Comparison of ENCODE assay signal across 8 mouse cellular contexts in the genomic region with DNA sequence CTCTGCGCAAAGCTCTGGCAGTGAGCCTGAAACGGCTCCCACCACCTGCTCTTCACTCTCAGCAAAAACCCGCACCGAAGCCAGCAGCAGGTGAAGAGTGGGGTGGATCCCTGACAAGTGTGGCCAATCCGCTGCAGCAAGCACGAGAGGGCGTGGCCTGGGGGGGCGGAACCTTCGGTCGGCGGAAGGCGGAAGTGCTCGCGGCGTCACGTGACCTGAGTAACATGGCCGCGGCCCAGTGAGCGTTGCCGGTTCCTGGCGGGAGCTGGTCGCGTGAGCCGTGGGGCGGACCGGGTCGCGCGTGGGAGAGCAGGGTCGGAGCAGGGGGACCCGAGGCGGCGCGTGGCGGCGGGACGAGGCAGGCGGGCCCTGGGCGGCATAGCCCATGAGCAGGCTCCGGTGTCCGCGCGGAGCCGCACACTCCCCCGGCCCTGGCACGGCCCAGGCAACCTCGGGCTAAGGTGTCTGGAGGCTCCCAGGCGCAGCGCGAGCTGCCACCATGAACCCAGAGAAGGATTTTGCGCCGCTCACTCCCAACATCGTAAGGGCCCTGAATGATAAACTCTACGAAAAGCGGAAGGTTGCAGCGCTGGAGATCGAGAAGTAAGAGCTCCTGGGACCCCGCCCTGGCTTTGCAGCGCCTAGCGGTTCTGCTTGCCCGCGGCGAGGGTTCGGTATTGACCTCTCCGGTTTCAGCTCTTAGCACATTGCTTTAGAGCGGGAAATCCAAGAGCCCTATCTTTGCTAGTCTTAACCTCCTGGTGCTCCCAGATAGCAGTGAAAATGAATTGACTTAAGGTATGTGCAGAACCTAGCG. TPM values are rescaled to one million over a fixed set of nuclear protein-coding genes. Genes with fewer than 3 reads are reported as not detected.
DNase-seq lines count a peak whose midpoint lies in the region; ATAC-seq and TF ChIP-seq lines count a peak whose summit lies in the region.

TSS of gene Vac14 (plus strand) at position 195 of the 817 bp plus-strand sequence.

- no peak for TF ChIP-seq CTCF in heart, adult 2 months (IDR thresholded peaks at IDR 0.05)

- peak within 1 kb of the TSS; percentile 91 for H3K4me3 ChIP-seq in embryonic facial prominence, embryonic 14.5 days (ENCODE audit: low read depth, low read length)
- peak within 1 kb of the TSS; percentile 90 for H3K4me3 ChIP-seq in heart, adult 2 months
- peak within 1 kb of the TSS; percentile 96 for H3K4me3 ChIP-seq in limb, embryonic 13.5 days
- peak within 1 kb of the TSS; percentile 92 for H3K4me3 ChIP-seq in midbrain, embryonic 16.5 days (ENCODE audit: low read depth, low read length)

- intact Hi-C loops in heart, adult 2 months (cut with DNase I) = loop anchor here (5.0 kb wide), 1 partner anchor 401 kb away; the partner anchor contains the start of gene Cmtr2

- peak within 1 kb of the TSS; percentile 74 for H3K9ac ChIP-seq in embryonic facial prominence, embryonic 14.5 days (ENCODE audit: low read depth, low read length)
- H3K9ac ChIP-seq in heart, adult 2 months (ENCODE audit: low read depth, low read length) = peak within 1 kb of the TSS; percentile 96
- peak within 1 kb of the TSS; percentile 81 for H3K9ac ChIP-seq in limb, embryonic 13.5 days
- peak within 1 kb of the TSS; percentile 78 for H3K9ac ChIP-seq in midbrain, embryonic 16.5 days (ENCODE audit: low read depth, low read length)

- H3K4me1 ChIP-seq in embryonic facial prominence, embryonic 14.5 days (ENCODE audit: control insufficient read depth, insufficient read depth, low read length) = peaks cover 11% of the 10 kb centered on the region
- peaks cover 3% of the 10 kb centered on the region; the same call in 1 of the 2 replicates for H3K4me1 ChIP-seq in heart, adult 2 months (ENCODE audit: control insufficient read depth, insufficient read depth, low read length)
- H3K4me1 ChIP-seq in limb, embryonic 13.5 days = peaks cover 24% of the 10 kb centered on the region
- H3K4me1 ChIP-seq in midbrain, embryonic 16.5 days (ENCODE audit: control insufficient read depth, insufficient read depth, low read length) = peaks cover 26% of the 10 kb centered on the region

- H3K9me3 ChIP-seq in embryonic facial prominence, embryonic 14.5 days (ENCODE audit: control insufficient read depth, low read length) = no peaks in the 10 kb centered on the region
- no peaks in the 10 kb centered on the region for H3K9me3 ChIP-seq in limb, embryonic 13.5 days
- no peaks in the 10 kb centered on the region for H3K9me3 ChIP-seq in midbrain, embryonic 16.5 days (replicated peaks; ENCODE audit: control insufficient read depth, low read length, poor library complexity, severe bottlenecking)

- H3K36me3 ChIP-seq in embryonic facial prominence, embryonic 14.5 days (ENCODE audit: control insufficient read depth, insufficient read depth, low read length) = no peaks in the 10 kb centered on the region
- no peaks in the 10 kb centered on the region for H3K36me3 ChIP-seq in heart, adult 2 months (ENCODE audit: control insufficient read depth, insufficient read depth, low read length)
- H3K36me3 ChIP-seq in limb, embryonic 13.5 days = no peaks in the 10 kb centered on the region
- no peaks in the 10 kb centered on the region for H3K36me3 ChIP-seq in midbrain, embryonic 16.5 days (ENCODE audit: control insufficient read depth, insufficient read depth, low read length)

- 0 out of 2 replicates have a peak, but pooled peaks have one; percentile 41 for TF ChIP-seq EP300 in heart, adult 2 months (IDR thresholded peaks at IDR 0.05; ENCODE audit: insufficient read depth, low read depth, low read length)

- peaks cover 3% of the 10 kb centered on the region for H3K79me2 ChIP-seq in heart, adult 2 months (replicated peaks; ENCODE audit: control insufficient read depth, insufficient read depth, low read length)

- peak within 1 kb of the TSS; percentile 75 for H3K4me2 ChIP-seq in embryonic facial prominence, embryonic 14.5 days (ENCODE audit: low read depth, low read length)
- peak within 1 kb of the TSS; percentile 94 for H3K4me2 ChIP-seq in limb, embryonic 13.5 days (replicated peaks)
- peak within 1 kb of the TSS; percentile 94 for H3K4me2 ChIP-seq in midbrain, embryonic 16.5 days (ENCODE audit: low read length)

- WGBS in embryonic facial prominence, embryonic 14.5 days = 0% methylated on average over 26 of the region's 67 CpGs
- under 1% methylated on average over 67 of the region's 67 CpGs for WGBS in heart, adult 2 months
- WGBS in limb, embryonic 13.5 days = under 1% methylated on average over 67 of the region's 67 CpGs
- WGBS in midbrain, embryonic 16.5 days = under 1% methylated on average over 67 of the region's 67 CpGs

- peak; percentile 49; the same call in 1 of the 2 replicates for TF ChIP-seq POLR2A in heart, adult 2 months (IDR thresholded peaks at IDR 0.05; ENCODE audit: insufficient read depth, low read depth, low read length)

- H3K27me3 ChIP-seq in embryonic facial prominence, embryonic 14.5 days (replicated peaks; ENCODE audit: control insufficient read depth, insufficient read depth, low read length) = no peaks in the 10 kb centered on the region
- no peaks in the 10 kb centered on the region for H3K27me3 ChIP-seq in heart, adult 2 months (ENCODE audit: control insufficient read depth, insufficient read depth, low read length)
- H3K27me3 ChIP-seq in limb, embryonic 13.5 days = no peaks in the 10 kb centered on the region
- H3K27me3 ChIP-seq in midbrain, embryonic 16.5 days (ENCODE audit: control insufficient read depth, insufficient read depth, low read depth, low read length) = peaks cover 3% of the 10 kb centered on the region; the same call in 1 of the 2 replicates

- DNase-seq in 3T3-L1 (ENCODE audit: low read depth, low spot score) = peak; percentile 98
- peak; percentile 95 for DNase-seq in adrenal gland, postnatal 4 days (ENCODE audit: low spot score in 2 of 2)
- DNase-seq in embryonic facial prominence, embryonic 14.5 days (ENCODE audit: low spot score) = peak; percentile 98
- peak; percentile 97 to 98 for DNase-seq in heart, adult 2 months
- peak; percentile 96 to 99 for DNase-seq in kidney, adult 8-10 months
- DNase-seq in spleen, postnatal 10 days (ENCODE audit: low spot score in 2 of 2) = peak; percentile 96 to 100

- peak; percentile 97 for ATAC-seq in embryonic facial prominence, embryonic 14.5 days (ENCODE audit: low read depth)
- ATAC-seq in limb, embryonic 13.5 days (ENCODE audit: low FRiP score, low read depth) = peak; percentile 97
- peak; percentile 98 for ATAC-seq in midbrain, embryonic 16.5 days

- no peak within 1 kb of the TSS; the same call in 1 of the 2 replicates for H3K27ac ChIP-seq in embryonic facial prominence, embryonic 14.5 days (replicated peaks; ENCODE audit: low read depth, low read length)
- H3K27ac ChIP-seq in heart, adult 2 months = peak within 1 kb of the TSS; percentile 64
- H3K27ac ChIP-seq in limb, embryonic 13.5 days = no peak within 1 kb of the TSS
- peak within 1 kb of the TSS; percentile 72 for H3K27ac ChIP-seq in midbrain, embryonic 16.5 days (ENCODE audit: low read length)

RNA-seq across cellular contexts. Expression of gene Vac14, which starts in this region (rescaled TPM):
- 10 to 100 TPM; 29.9 to 30.0 TPM for total RNA-seq in adrenal gland, postnatal 4 days (2021)
- polyA plus RNA-seq in embryonic facial prominence, embryonic 14.5 days (2014; fragmentation: Nextera tagmentation; extraction: Ambion mirVana) = 17.7 and 21.1 TPM in 2 replicates
- total RNA-seq in heart, adult 2 months (2021) = 10 to 100 TPM; 15.7 to 15.8 TPM
- polyA plus RNA-seq in heart, adult 2 months (2012; rRNA removed) = 24.9 and 27.0 TPM in 2 replicates
- polyA plus RNA-seq in limb, embryonic 13.5 days (2015; fragmentation: Nextera tagmentation; extraction: Ambion mirVana) = 16.7 and 17.1 TPM in 2 replicates
- polyA plus RNA-seq in midbrain, embryonic 16.5 days (2015; fragmentation: Nextera tagmentation; extraction: Ambion mirVana) = 25.2 and 28.5 TPM in 2 replicates

Comparison
In these comparisons a context has a peak if more than half of its experiments do, and no peak if none do; other contexts are left out.
1. H3K27ac ChIP-seq: peak in heart, adult 2 months (single experiment) and midbrain, embryonic 16.5 days (single experiment); none in embryonic facial prominence, embryonic 14.5 days (single experiment) and limb, embryonic 13.5 days (single experiment).
2. Peak in every context shown above with its lines, with median percentiles within 50 percentile points of each other: DNase-seq, ATAC-seq, H3K4me2 ChIP-seq, H3K4me3 ChIP-seq and H3K9ac ChIP-seq.